Mouse (Mus musculus) thymus, adult 2 months (tissue): ENCODE measurements around the gene Polr1d. TPM values are rescaled to one million over a fixed set of nuclear protein-coding genes. Genes with fewer than 3 reads are reported as not detected.
A peak's percentile ranks its signal among the peaks of the same experiment; 100 is the strongest.

ENCODE experiments used
- DNase-seq: peaks from one replicate; pipeline ENCODE4 v3.0.0; 2021
- H3K27ac ChIP-seq: fragments of 200-500 bp; 2 replicates; pipeline ENCODE4 v1.5.1; 2012; ENCODE audit warnings: low read length, control low read depth; ENCODE audit not compliant: control insufficient read depth, insufficient read depth
- H3K27me3 ChIP-seq: fragments of 200-500 bp; 2 replicates; pipeline ENCODE4 v1.6.1; 2012; ENCODE audit warnings: mild to moderate bottlenecking, low read length, moderate library complexity, mixed read lengths; ENCODE audit not compliant: control insufficient read depth, insufficient read depth
- H3K36me3 ChIP-seq: fragments of 200-500 bp; 2 replicates; pipeline ENCODE4 v1.6.1; 2012; ENCODE audit warnings: mild to moderate bottlenecking, low read length, moderate library complexity; ENCODE audit not compliant: control insufficient read depth, insufficient read depth
- H3K4me1 ChIP-seq: fragments of 200-500 bp; replicated peaks from 2 replicates; pipeline ENCODE4 v1.6.1; 2012; ENCODE audit warnings: low read length; ENCODE audit not compliant: control insufficient read depth, insufficient read depth
- H3K4me3 ChIP-seq: fragments of 200-500 bp; 2 replicates; pipeline ENCODE4 v1.5.1; 2012; ENCODE audit warnings: mild to moderate bottlenecking, low read length, control low read depth, moderate library complexity; ENCODE audit not compliant: control insufficient read depth, insufficient read depth
- CTCF ChIP-seq: fragments of 200-500 bp; IDR thresholded peaks from 2 replicates; pipeline ENCODE4 v1.5.1; 2012; ENCODE audit warnings: mild to moderate bottlenecking, control low read depth, low read length, moderate library complexity, borderline replicate concordance; ENCODE audit not compliant: control insufficient read depth, poor library complexity, insufficient read depth; ENCODE audit errors: extremely low read depth
- POLR2A ChIP-seq: fragments of 200-500 bp; IDR thresholded peaks from 2 replicates; pipeline ENCODE4 v1.6.1; 2012; ENCODE audit warnings: mild to moderate bottlenecking, low read length, control low read depth, moderate library complexity; ENCODE audit not compliant: control insufficient read depth, poor library complexity, insufficient read depth; ENCODE audit errors: extremely low read depth
- WGBS: fragments of 180-500 bp; shearing (Covaris S2); methylation state at CpG from one replicate; pipeline ENCODE4 v1.1.7; 2018; 5-methylcytosine and 5-hydroxymethylcytosine counted together
- polyA plus RNA-seq: library from polyadenylated mRNA; depleted of rRNA; stranded (reverse); fragments of >200 nt; gene quantifications from 2 replicates; pipeline ENCODE4 v1.2.3, GENCODE M21; 2012

Polr1d gene
- polyA plus RNA-seq, 1 experiment = 55.1 TPM

DNA sequence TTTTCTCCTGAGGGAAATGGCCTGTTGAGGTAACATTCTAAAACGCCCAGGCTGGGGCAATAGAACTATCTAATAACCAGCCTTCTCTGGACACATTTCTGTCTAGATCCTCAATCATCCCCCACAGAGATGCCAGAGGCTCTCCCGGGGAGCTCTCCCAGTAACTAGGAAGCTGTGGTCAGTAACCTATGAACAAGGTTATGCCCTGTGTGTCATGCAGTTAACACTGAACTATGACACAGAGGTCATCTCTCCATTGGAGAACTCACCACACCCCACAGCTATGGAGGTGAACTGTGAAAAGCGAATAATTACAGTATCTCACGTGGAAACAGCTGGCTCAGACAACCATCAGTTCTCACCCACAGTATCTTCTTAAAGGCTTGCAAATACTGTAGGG lies 5.0 kb upstream of the Polr1d start:
- Histone ChIP-seq H3K4me3 (no peak overlapping the region), H3K27ac (no peak overlapping the region), H3K27me3 (no peaks in the 10 kb centered on the region), H3K36me3 (no peaks in the 10 kb centered on the region), H3K4me1 (peaks cover 5% of the 10 kb centered on the region)
- no peak for TF ChIP-seq POLR2A
- TF ChIP-seq CTCF = no peak
- WGBS = 86% methylated on average over 4 of the region's 4 CpGs
- no peak for DNase-seq

DNA sequence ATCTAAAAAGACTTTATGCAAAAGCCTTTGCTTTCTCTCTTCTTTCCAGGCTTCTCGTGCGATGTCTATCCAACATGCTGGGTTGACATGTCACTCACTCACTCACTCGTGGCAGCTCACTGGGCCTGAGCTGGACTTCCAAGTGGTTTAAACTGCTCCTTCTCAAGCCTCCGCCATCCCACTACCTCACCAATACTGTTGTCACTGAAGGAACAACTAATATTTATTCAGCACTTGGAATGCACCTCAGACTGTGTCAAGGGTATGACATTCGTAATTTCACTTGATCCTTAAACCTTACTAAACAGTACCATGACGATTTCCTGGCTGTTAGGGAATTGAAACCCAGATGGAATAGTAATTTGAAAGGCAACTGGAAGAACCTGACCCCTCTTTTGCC lies 3.0 kb upstream of the Polr1d start:
- H3K4me3 ChIP-seq = no peak overlapping the region
- peaks cover 10% of the 10 kb centered on the region for H3K4me1 ChIP-seq
- H3K27ac ChIP-seq = no peak overlapping the region
- H3K27me3 ChIP-seq = no peaks in the 10 kb centered on the region
- DNase-seq = no peak
- no peaks in the 10 kb centered on the region for H3K36me3 ChIP-seq
- no peak for TF ChIP-seq POLR2A
- no peak for TF ChIP-seq CTCF
- 95% methylated on average over 6 of the region's 6 CpGs for WGBS

DNA sequence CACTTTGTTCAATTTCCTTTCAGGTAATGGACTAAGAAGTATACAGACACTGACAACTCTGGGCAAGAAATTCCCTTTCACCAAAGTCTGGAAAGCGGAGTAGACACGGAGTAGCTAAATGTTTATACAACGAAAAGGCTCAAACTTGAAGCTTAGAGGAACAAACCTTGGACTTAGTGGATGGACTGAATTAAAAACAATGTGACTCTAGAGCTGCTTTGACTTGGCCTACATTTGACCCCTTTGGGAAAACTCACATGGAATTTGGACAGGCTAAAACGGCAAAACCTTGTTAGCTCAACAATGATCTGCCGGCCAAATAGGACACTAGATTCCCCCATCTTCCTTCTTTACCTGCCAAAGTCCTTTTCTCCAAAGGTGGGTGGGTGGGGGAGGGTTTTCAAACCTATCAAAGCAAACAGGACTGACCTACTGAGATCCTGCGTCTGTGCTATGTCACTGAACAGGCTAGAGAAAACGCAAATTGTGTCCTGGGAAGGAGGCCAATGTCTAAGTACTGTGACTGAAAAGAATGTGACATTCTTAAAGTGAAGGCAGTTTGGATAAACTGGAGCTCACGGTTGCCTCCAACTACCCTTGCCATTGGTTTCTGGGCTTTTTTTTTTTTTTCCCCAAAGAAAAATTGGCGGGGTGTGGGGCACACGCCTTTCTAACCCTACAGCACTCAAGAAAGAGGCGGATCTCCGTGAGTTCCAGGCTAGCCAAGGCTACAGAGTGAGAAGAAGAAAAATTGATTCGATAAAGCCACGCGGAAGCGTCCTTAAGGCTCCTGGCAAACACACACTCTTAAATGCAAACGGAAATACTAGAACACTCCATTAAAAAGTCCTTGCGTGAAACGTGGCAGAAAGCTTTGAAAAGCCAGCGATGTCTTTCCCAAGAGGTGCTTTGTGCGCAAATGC lies 1.5 kb upstream of the Polr1d start:
- WGBS = 30% methylated on average over 21 of the region's 21 CpGs
- H3K4me3 ChIP-seq = peak overlapping the region; percentile 93
- no peak for TF ChIP-seq POLR2A
- TF ChIP-seq CTCF = no peak
- no peak for DNase-seq
- no peaks in the 10 kb centered on the region; the same call in 1 of the 2 replicates for H3K36me3 ChIP-seq
- no peak overlapping the region for H3K27ac ChIP-seq
- peaks cover 10% of the 10 kb centered on the region for H3K4me1 ChIP-seq
- no peaks in the 10 kb centered on the region for H3K27me3 ChIP-seq

DNA sequence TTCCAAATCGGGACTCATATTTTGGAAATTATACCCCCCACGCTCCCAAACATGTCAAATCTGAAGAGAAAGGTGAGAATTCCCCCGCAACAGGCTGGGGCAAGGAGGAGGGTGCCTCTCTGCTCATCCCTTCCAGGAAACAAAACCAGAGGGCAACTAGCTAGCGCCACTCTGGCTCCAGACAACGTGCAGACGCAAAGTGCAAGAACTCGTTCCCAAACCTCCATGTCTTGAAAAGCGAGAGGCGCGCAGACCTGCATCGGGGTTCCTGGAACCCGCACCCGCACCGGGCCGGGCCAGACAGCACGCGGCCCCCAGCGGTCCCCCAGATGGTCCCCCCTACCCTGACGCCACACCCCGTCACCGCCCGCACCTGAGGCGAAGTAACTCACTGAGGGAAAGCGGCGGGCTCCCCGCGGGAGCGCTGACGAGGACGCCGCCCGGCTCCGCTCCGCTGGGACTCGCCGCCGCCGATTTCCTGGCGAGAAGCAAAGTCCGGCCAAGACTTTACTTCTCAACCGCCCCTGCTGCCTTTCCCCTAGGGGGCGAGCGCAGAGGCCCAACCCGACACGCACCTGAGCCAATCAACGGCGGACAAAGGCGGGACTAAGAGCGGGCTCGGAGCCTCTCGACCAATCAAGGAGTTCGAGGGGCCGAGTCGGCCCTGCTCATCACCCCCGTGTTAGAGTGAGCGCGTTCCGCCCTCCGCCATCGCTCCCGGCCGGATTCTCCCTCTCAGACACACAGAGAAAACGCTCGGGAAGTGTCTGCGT lies 638 bp upstream of the Polr1d start, which contains the start of gene Lnx2:
Gene Lnx2, minus strand, starts transcription at position 561 of the 773 bp plus-strand sequence.
- H3K4me3 ChIP-seq = peak within 1 kb of the TSS; percentile 93
- H3K36me3 ChIP-seq = no peaks in the 10 kb centered on the region; the same call in 1 of the 2 replicates
- TF ChIP-seq POLR2A (peak; percentile 55), CTCF (peak; percentile 80; the same call in 1 of the 2 replicates)
- DNase-seq = peak; percentile 99
- H3K27me3 ChIP-seq = no peaks in the 10 kb centered on the region
- WGBS = under 1% methylated on average over 65 of the region's 65 CpGs
- H3K27ac ChIP-seq = peak within 1 kb of the TSS; percentile 79
- peaks cover 10% of the 10 kb centered on the region for H3K4me1 ChIP-seq

DNA sequence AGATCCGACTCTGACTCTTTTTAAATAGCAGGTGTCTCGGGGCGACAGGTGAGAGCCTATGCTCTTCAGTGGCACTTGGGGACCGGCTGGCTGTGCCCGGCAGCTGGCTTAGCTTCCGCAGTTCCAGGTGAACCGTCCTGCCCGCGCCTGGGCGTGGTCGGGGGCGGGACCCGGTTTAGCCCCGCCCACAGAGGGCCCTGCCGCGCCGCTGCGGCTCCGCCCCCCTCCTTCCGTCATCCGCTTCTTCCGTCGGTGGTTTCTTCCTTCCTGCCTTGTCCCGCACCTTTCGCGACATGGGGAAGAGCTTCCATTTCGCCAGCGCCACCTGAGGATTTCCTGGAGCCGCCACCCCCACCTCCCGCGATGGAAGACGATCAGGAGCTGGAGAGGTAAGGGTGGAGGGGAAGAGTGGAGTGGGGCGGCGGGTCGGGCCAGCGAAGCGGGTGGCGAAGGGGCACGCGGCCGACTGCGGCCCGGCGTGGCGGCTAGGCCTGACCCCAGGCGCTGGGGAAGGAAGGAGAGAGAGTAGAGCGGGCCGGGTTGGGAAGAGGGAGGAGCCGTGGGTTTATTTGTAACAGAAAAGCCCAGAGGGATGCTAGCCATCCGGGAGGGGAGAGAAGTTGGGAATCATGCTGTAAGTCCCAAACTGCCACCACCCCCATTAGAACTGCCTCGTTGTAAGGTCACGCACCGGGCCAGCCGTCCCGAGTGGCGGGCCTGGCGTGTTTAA lies 620 bp downstream of the Polr1d start:
- peak overlapping the region; percentile 79 for H3K27ac ChIP-seq
- WGBS = under 1% methylated on average over 57 of the region's 57 CpGs
- no peaks in the 10 kb centered on the region; the same call in 1 of the 2 replicates for H3K36me3 ChIP-seq
- H3K4me1 ChIP-seq = peaks cover 10% of the 10 kb centered on the region
- DNase-seq = peak; percentile 95
- peak overlapping the region; percentile 88 for H3K4me3 ChIP-seq
- TF ChIP-seq POLR2A (peak; percentile 49; the same call in 1 of the 2 replicates), CTCF (0 out of 2 replicates have a peak, but pooled peaks have one; percentile 18)
- H3K27me3 ChIP-seq = no peaks in the 10 kb centered on the region

DNA sequence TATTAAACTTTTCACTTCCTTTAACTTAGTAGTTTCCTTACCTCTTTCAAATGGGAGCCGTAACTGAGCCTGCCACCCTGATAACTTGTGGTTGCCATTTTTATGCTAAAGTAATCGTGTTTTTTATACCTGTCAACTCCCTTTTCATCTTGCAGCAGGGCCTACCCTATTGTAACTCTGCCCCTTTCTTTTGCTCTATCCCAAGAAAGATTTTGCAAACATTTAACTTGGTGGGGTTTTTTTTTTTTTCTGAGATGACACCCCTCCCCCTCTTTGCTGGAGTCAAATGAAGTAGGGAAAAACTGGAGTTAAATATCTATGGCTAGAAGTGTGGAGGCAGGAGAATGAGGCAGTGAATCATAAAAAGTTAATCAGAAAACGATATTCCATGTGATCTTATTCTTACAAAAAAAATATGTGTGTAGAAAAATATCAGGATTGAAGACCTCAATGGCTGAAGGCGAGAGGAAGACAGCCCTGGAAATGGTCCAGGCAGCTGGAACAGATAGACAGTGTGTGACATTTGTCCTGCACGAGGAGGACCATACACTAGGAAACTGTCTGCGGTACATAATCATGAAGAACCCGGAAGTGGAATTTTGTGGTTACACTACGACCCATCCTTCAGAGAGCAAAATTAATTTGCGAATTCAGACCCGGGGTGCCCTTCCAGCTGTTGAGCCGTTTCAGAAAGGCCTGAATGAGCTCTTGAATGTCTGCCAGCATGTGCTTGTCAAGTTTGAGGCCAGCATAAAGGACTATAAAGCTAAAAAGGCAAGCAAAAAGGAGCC lies 1.5 kb downstream of the Polr1d start:
- no peaks in the 10 kb centered on the region; the same call in 1 of the 2 replicates for H3K36me3 ChIP-seq
- H3K27me3 ChIP-seq = no peaks in the 10 kb centered on the region
- no peak for DNase-seq
- TF ChIP-seq POLR2A (no peak), CTCF (no peak)
- no peak overlapping the region for H3K27ac ChIP-seq
- WGBS = 51% methylated on average over 11 of the region's 11 CpGs
- H3K4me3 ChIP-seq = peak overlapping the region; percentile 75
- peaks cover 10% of the 10 kb centered on the region for H3K4me1 ChIP-seq
